Mouse (Mus musculus) effector memory CD4-positive, alpha-beta T cell, adult 5 months (primary cell): ENCODE results near the gene Gm21319. TPM values are rescaled to one million over a fixed set of nuclear protein-coding genes. Genes with fewer than 3 reads are reported as not detected.

Experiments used
- polyA plus RNA-seq: library from polyadenylated mRNA; unstranded; fragments of 100-300 nt; shearing (Covaris generic); gene quantifications from one replicate; pipeline ENCODE4 v1.2.1, GENCODE M21; 2017

Gene Gm21319
- polyA plus RNA-seq: not detected

DNA sequence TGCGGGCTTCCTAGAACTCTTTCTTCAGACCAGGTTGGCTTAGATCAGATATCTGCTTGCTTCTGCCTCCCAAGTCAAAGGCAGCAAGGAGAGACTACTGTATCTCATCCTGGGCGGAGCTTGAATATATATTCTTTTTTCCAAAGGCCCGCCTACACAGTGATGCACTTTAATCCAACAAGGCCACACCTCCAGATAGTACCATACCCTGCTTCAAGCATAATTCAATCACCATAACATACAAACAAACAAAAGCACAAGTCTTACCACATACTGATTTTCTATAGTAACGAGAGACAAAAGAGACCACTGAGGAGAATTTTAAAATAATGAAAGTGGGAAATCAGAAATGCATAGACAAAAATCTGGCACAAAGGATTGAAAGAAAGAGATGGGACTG is at the start of gene Gm21319:
Gene Gm21319, minus strand, starts transcription at position 101 of the 400 bp plus-strand sequence.

DNA sequence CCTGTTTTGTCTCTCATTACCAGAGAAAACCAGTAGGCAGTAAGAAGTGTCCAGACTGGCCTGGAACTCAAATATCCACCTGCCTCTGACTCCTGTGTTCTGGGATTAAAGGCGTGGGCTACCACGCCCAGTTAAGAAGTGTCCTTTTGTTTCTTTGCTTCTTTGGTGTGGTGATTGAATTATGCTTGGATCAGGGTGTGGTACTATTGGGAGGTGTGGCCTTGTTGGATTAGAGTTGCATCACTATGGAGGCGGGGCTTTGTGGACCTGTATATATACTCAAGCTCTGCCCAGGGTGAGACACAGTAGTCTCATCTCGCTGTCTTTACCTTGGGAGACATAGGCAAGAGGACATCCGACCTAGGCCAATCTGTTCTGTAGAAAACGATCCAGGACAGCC is 40.7 kb upstream of the Gm21319 start, which contains the start of gene BB287469:
Gene BB287469, plus strand, starts transcription at position 301 of the 400 bp plus-strand sequence.

DNA sequence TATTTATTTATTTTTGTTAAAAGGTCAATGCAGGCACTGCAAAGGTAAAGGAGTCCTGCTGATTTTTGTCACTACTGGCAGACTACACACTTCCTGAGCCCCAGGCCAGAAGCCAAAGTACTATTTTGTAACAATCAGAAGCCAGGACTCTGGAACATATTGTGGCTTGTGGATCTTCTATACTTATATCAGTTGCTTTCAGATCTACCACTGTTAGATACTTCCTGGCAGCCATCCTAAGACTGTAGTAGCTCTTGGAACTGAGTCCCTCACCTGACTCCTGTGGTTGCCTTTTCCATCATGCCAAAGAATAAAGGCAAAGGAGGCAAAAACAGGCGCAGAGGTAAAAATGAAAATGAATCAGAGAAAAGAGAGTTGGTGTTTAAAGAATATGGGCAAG is 19.7 kb upstream of the Gm21319 start, which contains the start of gene Gm21936:
Gene Gm21936, plus strand, starts transcription at position 301 of the 400 bp plus-strand sequence.

Other genes with a start within 250 kb of the Gm21319 start
- gene Oog1, start 173.1 kb downstream of the Gm21319 start, polyA plus RNA-seq: 0.19 TPM
- not detected for gene Gm4027, start 156.9 kb downstream of the Gm21319 start, polyA plus RNA-seq
- not detected for gene Gm16381, start 131.1 kb downstream of the Gm21319 start, polyA plus RNA-seq
- gene Gm21936, start 19.8 kb upstream of the Gm21319 start, polyA plus RNA-seq: not detected
- not detected for gene BB287469, start 40.8 kb upstream of the Gm21319 start, polyA plus RNA-seq
- gene Gm2001, start 66.6 kb upstream of the Gm21319 start, polyA plus RNA-seq: not detected
- not detected for gene Gm2016, start 98.3 kb upstream of the Gm21319 start, polyA plus RNA-seq
- not detected for gene Gm2022, start 119.6 kb upstream of the Gm21319 start, polyA plus RNA-seq
- not detected for gene Gm2035, start 144.1 kb upstream of the Gm21319 start, polyA plus RNA-seq
- gene Gm2042, start 178.3 kb upstream of the Gm21319 start, polyA plus RNA-seq: 0.69 TPM
- gene Gm2075, start 236.1 kb upstream of the Gm21319 start, polyA plus RNA-seq: not detected
- gene Gm6803, start 243.0 kb upstream of the Gm21319 start, polyA plus RNA-seq: not detected